Mouse (Mus musculus): Measurements from ENCODE around the gene Ifi211.
"Not testable (repeated sequence)": the region's sequence is repeated elsewhere in the genome, so short reads cannot be mapped to it uniquely, and the experiment has no call there.

GRCm38 (mm10) chr1:173919279-173919678, 6.4 kb upstream of the Ifi211 start:
- not testable (repeated sequence) for TF ChIP-seq CHD2 (IDR thresholded peaks at IDR 0.05; ENCODE audit: low read depth, low read length); ZC3H11A (IDR thresholded peaks at IDR 0.05; ENCODE audit: borderline replicate concordance, low read depth, low read length)
